ENCODE assay signal across 8 mouse cellular contexts in genomic region chr6:83710361-83711066, GRCm38 (mm10). TPM values are rescaled to one million over a fixed set of nuclear protein-coding genes. Genes with fewer than 3 reads are reported as not detected.
DNase-seq lines count a peak whose midpoint lies in the region; ATAC-seq lines count a peak whose summit lies in the region.

No protein-coding gene starts in this region.

- peak overlapping the region; percentile 50 for H3K4me3 ChIP-seq in kidney, embryonic 16.5 days (ENCODE audit: low read length)
- H3K4me3 ChIP-seq in hindbrain, embryonic 16.5 days (ENCODE audit: low read length): peak overlapping the region; percentile 30
- peak overlapping the region; percentile 30 for H3K4me3 ChIP-seq in midbrain, embryonic 16.5 days (ENCODE audit: low read depth, low read length)

- WGBS in kidney, embryonic 16.5 days: under 1% methylated on average over 31 of the region's 32 CpGs
- WGBS in hindbrain, embryonic 16.5 days: 0% methylated on average over 31 of the region's 32 CpGs
- WGBS in midbrain, embryonic 16.5 days: under 1% methylated on average over 29 of the region's 32 CpGs

- DNase-seq in kidney, postnatal 25 days: no peak
- peak; percentile 52 for DNase-seq in R1 (ENCODE audit: low read depth, low spot score)
- no peak for DNase-seq in embryo, embryonic 10.5 days (ENCODE audit: low spot score)
- DNase-seq in ovary, postnatal 36 days (ENCODE audit: low spot score): no peak

- no peak overlapping the region for H3K27ac ChIP-seq in kidney, embryonic 16.5 days (ENCODE audit: low read length)
- H3K27ac ChIP-seq in hindbrain, embryonic 16.5 days (ENCODE audit: low read depth, low read length): no peak overlapping the region
- H3K27ac ChIP-seq in midbrain, embryonic 16.5 days (ENCODE audit: low read length): no peak overlapping the region

- ATAC-seq in kidney, embryonic 16.5 days (ENCODE audit: low FRiP score, low TSS enrichment): peak; percentile 43
- ATAC-seq in hindbrain, embryonic 16.5 days: peak; percentile 67
- peak; percentile 32; the same call in 1 of the 2 replicates for ATAC-seq in midbrain, embryonic 16.5 days
- ATAC-seq in granulocyte monocyte progenitor cell, adult 5-6 weeks (replicated peaks; ENCODE audit: poor library complexity, severe bottlenecking): no peak

- H3K9me3 ChIP-seq in kidney, embryonic 16.5 days (ENCODE audit: low read length): no peaks in the 10 kb centered on the region
- no peaks in the 10 kb centered on the region for H3K9me3 ChIP-seq in hindbrain, embryonic 16.5 days (ENCODE audit: control insufficient read depth, low read length)
- no peaks in the 10 kb centered on the region for H3K9me3 ChIP-seq in midbrain, embryonic 16.5 days (replicated peaks; ENCODE audit: control insufficient read depth, low read length, poor library complexity, severe bottlenecking)

- H3K36me3 ChIP-seq in kidney, embryonic 16.5 days (ENCODE audit: insufficient read depth, low read length): no peaks in the 10 kb centered on the region
- H3K36me3 ChIP-seq in hindbrain, embryonic 16.5 days (ENCODE audit: control insufficient read depth, insufficient read depth, low read length): no peaks in the 10 kb centered on the region
- H3K36me3 ChIP-seq in midbrain, embryonic 16.5 days (ENCODE audit: control insufficient read depth, insufficient read depth, low read length): no peaks in the 10 kb centered on the region

- H3K4me2 ChIP-seq in kidney, embryonic 16.5 days (replicated peaks; ENCODE audit: low read depth, low read length): peak overlapping the region; percentile 67
- peak overlapping the region; percentile 54 for H3K4me2 ChIP-seq in hindbrain, embryonic 16.5 days (ENCODE audit: low read length)
- H3K4me2 ChIP-seq in midbrain, embryonic 16.5 days (ENCODE audit: low read length): peak overlapping the region; percentile 59

- H3K9ac ChIP-seq in kidney, embryonic 16.5 days (replicated peaks; ENCODE audit: low read length): no peak overlapping the region
- no peak overlapping the region for H3K9ac ChIP-seq in hindbrain, embryonic 16.5 days (ENCODE audit: low read depth, low read length)
- no peak overlapping the region for H3K9ac ChIP-seq in midbrain, embryonic 16.5 days (ENCODE audit: low read depth, low read length)

- peaks cover 100% of the 10 kb centered on the region for H3K27me3 ChIP-seq in kidney, embryonic 16.5 days (ENCODE audit: insufficient read depth, low read length)
- H3K27me3 ChIP-seq in hindbrain, embryonic 16.5 days (replicated peaks; ENCODE audit: control insufficient read depth, insufficient read depth, low read length): peaks cover 78% of the 10 kb centered on the region
- H3K27me3 ChIP-seq in midbrain, embryonic 16.5 days (ENCODE audit: control insufficient read depth, insufficient read depth, low read depth, low read length): peaks cover 78% of the 10 kb centered on the region

- peaks cover 12% of the 10 kb centered on the region for H3K4me1 ChIP-seq in kidney, embryonic 16.5 days (ENCODE audit: insufficient read depth, low read length)
- peaks cover 9% of the 10 kb centered on the region for H3K4me1 ChIP-seq in hindbrain, embryonic 16.5 days (ENCODE audit: control insufficient read depth, insufficient read depth, low read depth, low read length)
- H3K4me1 ChIP-seq in midbrain, embryonic 16.5 days (ENCODE audit: control insufficient read depth, insufficient read depth, low read length): peaks cover 13% of the 10 kb centered on the region

RNA-seq across cellular contexts. Expression of gene Vax2, which starts 0.6 kb away (rescaled TPM):
- not detected in 2 replicates for polyA plus RNA-seq in kidney, embryonic 16.5 days (2015; fragmentation: Nextera tagmentation; extraction: Ambion mirVana)
- not detected in 2 replicates for polyA plus RNA-seq in hindbrain, embryonic 16.5 days (2015; fragmentation: Nextera tagmentation; extraction: Ambion mirVana)
- 0.16 TPM in 1 of 2 replicates, not detected in the other for polyA plus RNA-seq in midbrain, embryonic 16.5 days (2015; fragmentation: Nextera tagmentation; extraction: Ambion mirVana)
- not detected in 2 replicates for total RNA-seq in granulocyte monocyte progenitor cell, adult 5-6 weeks (2014; fragmentation: Nextera tagmentation)
- total RNA-seq in granulocyte monocyte progenitor cell, adult 5-6 weeks (2017): not detected in 2 replicates

RNA-seq across cellular contexts. Expression of gene Atp6v1b1, which starts 32.3 kb away (rescaled TPM):
- polyA plus RNA-seq in kidney, embryonic 16.5 days (2015; fragmentation: Nextera tagmentation; extraction: Ambion mirVana): 14.1 and 15.8 TPM in 2 replicates
- 0.14 TPM in 1 of 2 replicates, not detected in the other for polyA plus RNA-seq in hindbrain, embryonic 16.5 days (2015; fragmentation: Nextera tagmentation; extraction: Ambion mirVana)
- not detected in 2 replicates for polyA plus RNA-seq in midbrain, embryonic 16.5 days (2015; fragmentation: Nextera tagmentation; extraction: Ambion mirVana)
- not detected in 2 replicates for total RNA-seq in granulocyte monocyte progenitor cell, adult 5-6 weeks (2014; fragmentation: Nextera tagmentation)
- not detected in 2 replicates for total RNA-seq in granulocyte monocyte progenitor cell, adult 5-6 weeks (2017)

RNA-seq across cellular contexts. Expression of gene Cd207, which starts 32.9 kb away (rescaled TPM):
- not detected in 2 replicates for polyA plus RNA-seq in kidney, embryonic 16.5 days (2015; fragmentation: Nextera tagmentation; extraction: Ambion mirVana)
- not detected in 2 replicates for polyA plus RNA-seq in hindbrain, embryonic 16.5 days (2015; fragmentation: Nextera tagmentation; extraction: Ambion mirVana)
- not detected in 2 replicates for polyA plus RNA-seq in midbrain, embryonic 16.5 days (2015; fragmentation: Nextera tagmentation; extraction: Ambion mirVana)
- total RNA-seq in granulocyte monocyte progenitor cell, adult 5-6 weeks (2014; fragmentation: Nextera tagmentation): not detected in 2 replicates
- not detected in 2 replicates for total RNA-seq in granulocyte monocyte progenitor cell, adult 5-6 weeks (2017)

RNA-seq across cellular contexts. Expression of gene Ankrd53, which starts 51.9 kb away (rescaled TPM):
- polyA plus RNA-seq in kidney, embryonic 16.5 days (2015; fragmentation: Nextera tagmentation; extraction: Ambion mirVana): 0.19 and 0.30 TPM in 2 replicates
- 0.30 TPM in 1 of 2 replicates, not detected in the other for polyA plus RNA-seq in hindbrain, embryonic 16.5 days (2015; fragmentation: Nextera tagmentation; extraction: Ambion mirVana)
- polyA plus RNA-seq in midbrain, embryonic 16.5 days (2015; fragmentation: Nextera tagmentation; extraction: Ambion mirVana): 0.25 and 0.29 TPM in 2 replicates
- total RNA-seq in granulocyte monocyte progenitor cell, adult 5-6 weeks (2014; fragmentation: Nextera tagmentation): 0.41 TPM in 1 of 2 replicates, not detected in the other
- total RNA-seq in granulocyte monocyte progenitor cell, adult 5-6 weeks (2017): not detected in 2 replicates

RNA-seq across cellular contexts. Expression of gene Clec4f, which starts 54.5 kb away (rescaled TPM):
- polyA plus RNA-seq in kidney, embryonic 16.5 days (2015; fragmentation: Nextera tagmentation; extraction: Ambion mirVana): 0.07 TPM in 1 of 2 replicates, not detected in the other
- not detected in 2 replicates for polyA plus RNA-seq in hindbrain, embryonic 16.5 days (2015; fragmentation: Nextera tagmentation; extraction: Ambion mirVana)
- polyA plus RNA-seq in midbrain, embryonic 16.5 days (2015; fragmentation: Nextera tagmentation; extraction: Ambion mirVana): not detected in 2 replicates
- total RNA-seq in granulocyte monocyte progenitor cell, adult 5-6 weeks (2014; fragmentation: Nextera tagmentation): not detected in 2 replicates
- total RNA-seq in granulocyte monocyte progenitor cell, adult 5-6 weeks (2017): not detected in 2 replicates

Comparison
In these comparisons a context has a peak if more than half of its experiments do, and no peak if none do; other contexts are left out.
1. RNA of gene Atp6v1b1, which starts 32.3 kb away (polyA plus RNA-seq): 14.1 to 15.8 TPM in kidney, embryonic 16.5 days; not detected in midbrain, embryonic 16.5 days and 0.14 TPM in hindbrain, embryonic 16.5 days; every median in the first group is over 10 times any median in the second.
2. Peak in every context shown above with its lines, with median percentiles within 50 percentile points of each other: H3K4me2 ChIP-seq and H3K4me3 ChIP-seq.